Mouse (Mus musculus) myocyte (in vitro differentiated cells): ENCODE measurements around the gene C730034F03Rik. TPM values are rescaled to one million over a fixed set of nuclear protein-coding genes. Genes with fewer than 3 reads are reported as not detected.
A peak's percentile ranks its signal among the peaks of the same experiment; 100 is the strongest.

Experiments
- H3K27me3 ChIP-seq: one replicate; pipeline ENCODE4 v1.6.1; 2011; ENCODE audit not compliant: control insufficient read depth, insufficient read depth, insufficient read length
- H3K36me3 ChIP-seq: one replicate; pipeline ENCODE4 v1.6.1; 2011; ENCODE audit not compliant: control insufficient read depth, insufficient read depth
- H3K4me2 ChIP-seq: one replicate; pipeline ENCODE4 v1.6.1; 2011; ENCODE audit warnings: low read depth, control low read depth
- H3K4me3 ChIP-seq: one replicate; pipeline ENCODE4 v1.5.1; 2011; ENCODE audit warnings: mild to moderate bottlenecking, control low read depth, moderate library complexity
- H3K79me2 ChIP-seq: one replicate; pipeline ENCODE4 v1.6.1; 2011; ENCODE audit not compliant: control insufficient read depth, insufficient read depth
- H3ac ChIP-seq: one replicate; pipeline ENCODE4 v1.6.1; 2011; ENCODE audit not compliant: control insufficient read depth, insufficient read length
- CEBPB ChIP-seq: IDR thresholded peaks from 2 replicates; pipeline ENCODE4 v1.6.1; 2011; ENCODE audit warnings: mild to moderate bottlenecking, moderate library complexity; ENCODE audit not compliant: poor library complexity, insufficient read depth, severe bottlenecking
- E2F4 ChIP-seq: IDR thresholded peaks from one replicate; pipeline ENCODE4 v1.6.1; 2011; ENCODE audit warnings: mild to moderate bottlenecking, control low read depth, moderate library complexity; ENCODE audit not compliant: insufficient read depth
- MAX ChIP-seq: IDR thresholded peaks from one replicate; pipeline ENCODE4 v1.6.1; 2011; ENCODE audit warnings: low read depth, mild to moderate bottlenecking, control low read depth
- MYOD1 ChIP-seq, 3 experiments: IDR thresholded peaks; one replicate each; pipeline ENCODE4 v1.6.1; 2011; ENCODE audit warnings: control low read depth in 2 of 3, low read depth in 2 of 3, mild to moderate bottlenecking in 2 of 3, moderate library complexity in 1 of 3; ENCODE audit not compliant: insufficient read length in 2 of 3, control insufficient read depth in 1 of 3
- MYOG ChIP-seq, 3 experiments: IDR thresholded peaks; one replicate each; pipeline ENCODE4 v1.6.1; 2011; ENCODE audit warnings: control low read depth in 2 of 3, low read depth in 2 of 3, mild to moderate bottlenecking in 2 of 3; ENCODE audit not compliant: insufficient read length in 2 of 3, control insufficient read depth in 1 of 3, insufficient read depth in 1 of 3
- POLR2A ChIP-seq: IDR thresholded peaks from one replicate; pipeline ENCODE4 v1.6.1; 2011; ENCODE audit warnings: low read depth, mild to moderate bottlenecking, control low read depth, moderate library complexity; ENCODE audit not compliant: insufficient read length
- POLR2AphosphoS2 ChIP-seq: IDR thresholded peaks from one replicate; pipeline ENCODE4 v1.6.1; 2011; ENCODE audit warnings: low read depth, control low read depth; ENCODE audit not compliant: insufficient read length
- REST ChIP-seq: IDR thresholded peaks from one replicate; pipeline ENCODE4 v1.6.1; 2011; ENCODE audit warnings: mild to moderate bottlenecking, control low read depth, moderate library complexity; ENCODE audit not compliant: insufficient read depth, insufficient read length
- SRF ChIP-seq: IDR thresholded peaks from one replicate; pipeline ENCODE4 v1.6.1; 2011; ENCODE audit warnings: low read depth; ENCODE audit not compliant: control insufficient read depth, insufficient read length
- TCF12 ChIP-seq: IDR thresholded peaks from one replicate; pipeline ENCODE4 v1.6.1; 2011; ENCODE audit warnings: mild to moderate bottlenecking, control low read depth; ENCODE audit not compliant: poor library complexity, insufficient read depth, severe bottlenecking
- TCF3 ChIP-seq: IDR thresholded peaks from one replicate; pipeline ENCODE4 v1.6.1; 2011; ENCODE audit warnings: low read depth, control low read depth; ENCODE audit not compliant: insufficient read length
- USF1 ChIP-seq: IDR thresholded peaks from one replicate; pipeline ENCODE4 v1.6.1; 2011; ENCODE audit warnings: low read depth, mild to moderate bottlenecking, control low read depth, moderate library complexity
- polyA plus RNA-seq: library from polyadenylated mRNA; unstranded; fragments of >200 nt; fragmentation: generic; extraction: Trizol; gene quantifications from one replicate; pipeline ENCODE4 v1.2.1, GENCODE M21; 2012; ENCODE audit warnings: missing spikeins

C730034F03Rik gene
- 0.80 TPM for polyA plus RNA-seq

GRCm38 (mm10) chr15:89429352-89430221, at the start of gene C730034F03Rik, which contains the start of the genes Gm44502 and Chkb:
C730034F03Rik (plus strand) TSS chr15:89429589.
Gm44502 (minus strand) TSS chr15:89429696.
Chkb (minus strand) TSS chr15:89429908.
- peak within 1 kb of the TSS; percentile 2 for H3ac ChIP-seq
- H3K4me2 ChIP-seq: peak within 1 kb of the TSS; percentile 99
- H3K4me3 ChIP-seq: peak within 1 kb of the TSS; percentile 89
- TF ChIP-seq REST (no peak), POLR2A (peak; percentile 75), MAX (no peak), E2F4 (no peak), CEBPB (no peak), MYOD1 (IDR thresholded peaks at IDR 0.05; ENCODE audit: control insufficient read depth in 1 of 3, insufficient read length in 2 of 3, low read depth in 2 of 3) (peak in 2 of 3 experiments; percentile 26 to 68), POLR2AphosphoS2 (peak; percentile 71), SRF (no peak), TCF12 (no peak), TCF3 (no peak), USF1 (peak; percentile 2), MYOG (IDR thresholded peaks at IDR 0.05; ENCODE audit: control insufficient read depth in 1 of 3, insufficient read depth in 1 of 3, insufficient read length in 2 of 3, low read depth in 2 of 3) (peak in 2 of 3 experiments; percentile 63 to 65)
- H3K36me3 ChIP-seq: peaks cover 9% of the 10 kb centered on the region
- peaks cover 12% of the 10 kb centered on the region for H3K79me2 ChIP-seq
- no peaks in the 10 kb centered on the region for H3K27me3 ChIP-seq

- Histone ChIP-seq H3K27me3 (peaks cover 65% of the 10 kb centered on the region), H3K4me3 (no peak within 1 kb of the TSS), H3K36me3 (no peaks in the 10 kb centered on the region), H3K79me2 (no peaks in the 10 kb centered on the region), H3ac (no peak within 1 kb of the TSS), H3K4me2 (no peak within 1 kb of the TSS)
- TF ChIP-seq TCF3 (no peak), TCF12 (no peak), USF1 (no peak), CEBPB (no peak), POLR2A (no peak), SRF (no peak), E2F4 (no peak), POLR2AphosphoS2 (no peak), REST (no peak), MYOG (IDR thresholded peaks at IDR 0.05; ENCODE audit: control insufficient read depth in 1 of 3, insufficient read depth in 1 of 3, insufficient read length in 2 of 3, low read depth in 2 of 3) (no peak), MAX (no peak), MYOD1 (IDR thresholded peaks at IDR 0.05; ENCODE audit: control insufficient read depth in 1 of 3, insufficient read length in 2 of 3, low read depth in 2 of 3) (no peak)
Observed at GRCm38 (mm10) chr15:89384617-89385016, 44.8 kb upstream of the C730034F03Rik start, which contains the start of gene Klhdc7b. Klhdc7b (plus strand) TSS chr15:89384917.

- Histone ChIP-seq H3K4me3 (no peak overlapping the region), H3K27me3 (peaks cover 85% of the 10 kb centered on the region), H3K4me2 (no peak overlapping the region)
Observed at GRCm38 (mm10) chr15:89387127-89387526, 42.3 kb upstream of the C730034F03Rik start.

GRCm38 (mm10) chr15:89390081-89390480, 39.3 kb upstream of the C730034F03Rik start:
- Histone ChIP-seq H3K4me3 (no peak overlapping the region), H3K27me3 (peaks cover 68% of the 10 kb centered on the region), H3ac (no peak overlapping the region), H3K36me3 (no peaks in the 10 kb centered on the region), H3K79me2 (no peaks in the 10 kb centered on the region), H3K4me2 (no peak overlapping the region)
- TF ChIP-seq POLR2A: no peak
- no peak for TF ChIP-seq TCF12
- no peak for TF ChIP-seq E2F4

More at GRCm38 (mm10) chr15:89387127-89387526, 42.3 kb upstream of the C730034F03Rik start:
- no peaks in the 10 kb centered on the region for H3K79me2 ChIP-seq
- no peak for TF ChIP-seq REST
- TF ChIP-seq CEBPB: no peak
- H3K36me3 ChIP-seq: no peaks in the 10 kb centered on the region
- H3ac ChIP-seq: no peak overlapping the region

DNA sequence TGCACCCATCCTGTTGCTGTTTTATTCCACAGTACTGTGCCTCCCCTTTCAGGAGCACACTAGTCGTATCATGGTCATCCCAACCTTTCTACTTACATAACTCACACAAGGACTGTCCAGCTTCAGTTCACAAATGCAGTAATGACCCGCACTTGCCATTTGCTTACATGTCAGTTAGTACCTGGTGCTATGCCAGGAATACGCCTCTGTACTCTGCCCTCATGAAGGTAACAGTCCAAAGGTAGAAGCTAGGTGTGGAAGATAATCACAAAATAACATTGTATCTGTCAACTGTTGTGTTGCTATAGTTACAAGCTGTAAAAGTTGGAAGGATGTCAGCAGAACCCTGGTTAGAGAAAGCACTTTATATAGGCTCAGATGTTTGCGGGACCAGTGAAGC, 32.5 kb upstream of the C730034F03Rik start:
- H3ac ChIP-seq: no peak overlapping the region
- no peaks in the 10 kb centered on the region for H3K79me2 ChIP-seq
- H3K4me2 ChIP-seq: no peak overlapping the region
- no peaks in the 10 kb centered on the region for H3K36me3 ChIP-seq
- H3K27me3 ChIP-seq: peaks cover 46% of the 10 kb centered on the region
- TF ChIP-seq TCF3 (no peak), TCF12 (no peak), REST (no peak), POLR2A (no peak), E2F4 (no peak), POLR2AphosphoS2 (no peak), USF1 (no peak), MYOG (IDR thresholded peaks at IDR 0.05; ENCODE audit: control insufficient read depth in 1 of 3, insufficient read depth in 1 of 3, insufficient read length in 2 of 3, low read depth in 2 of 3) (no peak), MYOD1 (IDR thresholded peaks at IDR 0.05; ENCODE audit: control insufficient read depth in 1 of 3, insufficient read length in 2 of 3, low read depth in 2 of 3) (no peak), CEBPB (no peak), SRF (no peak), MAX (no peak)
- H3K4me3 ChIP-seq: no peak overlapping the region
